Mouse (Mus musculus) thymus, postnatal 36 days (tissue): ENCODE results near the gene Rpl23.
A peak's percentile ranks its signal among the peaks of the same experiment; 100 is the strongest.

ENCODE experiments used
- DNase-seq, 2 experiments: peaks; one replicate each; pipeline ENCODE4 v3.0.0; 2022; ENCODE audit warnings: mixed read lengths in 2 of 2

The Rpl23 gene

GRCm38 (mm10) chr11:97813746-97814515 lies 31.7 kb upstream of the Rpl23 start:
- no peak for DNase-seq

- no peak for DNase-seq
Measured at GRCm38 (mm10) chr11:97813085-97813484, 30.8 kb upstream of the Rpl23 start.

DNA sequence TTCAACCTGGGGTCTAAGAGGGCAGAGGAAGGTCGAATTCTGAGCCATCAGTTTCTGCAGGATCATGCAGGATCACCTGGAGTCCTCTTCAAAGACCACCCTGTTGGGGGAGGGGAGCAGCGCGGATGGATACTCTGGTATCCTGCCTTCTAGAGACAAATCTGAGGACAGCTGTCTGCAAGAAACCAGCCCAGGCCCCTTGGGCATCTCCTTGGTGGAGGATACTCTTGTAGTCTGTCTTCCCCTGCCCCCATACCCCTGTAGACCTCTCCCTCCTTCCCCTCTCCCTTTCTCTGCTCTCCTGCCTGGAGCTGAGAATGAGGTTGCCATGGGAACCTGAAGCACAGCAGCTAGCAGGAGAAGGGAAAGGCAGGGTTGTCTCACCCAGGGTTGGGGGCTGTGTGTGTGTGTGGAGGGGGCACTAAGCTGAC lies 30.3 kb upstream of the Rpl23 start:
- no peak for DNase-seq

DNA sequence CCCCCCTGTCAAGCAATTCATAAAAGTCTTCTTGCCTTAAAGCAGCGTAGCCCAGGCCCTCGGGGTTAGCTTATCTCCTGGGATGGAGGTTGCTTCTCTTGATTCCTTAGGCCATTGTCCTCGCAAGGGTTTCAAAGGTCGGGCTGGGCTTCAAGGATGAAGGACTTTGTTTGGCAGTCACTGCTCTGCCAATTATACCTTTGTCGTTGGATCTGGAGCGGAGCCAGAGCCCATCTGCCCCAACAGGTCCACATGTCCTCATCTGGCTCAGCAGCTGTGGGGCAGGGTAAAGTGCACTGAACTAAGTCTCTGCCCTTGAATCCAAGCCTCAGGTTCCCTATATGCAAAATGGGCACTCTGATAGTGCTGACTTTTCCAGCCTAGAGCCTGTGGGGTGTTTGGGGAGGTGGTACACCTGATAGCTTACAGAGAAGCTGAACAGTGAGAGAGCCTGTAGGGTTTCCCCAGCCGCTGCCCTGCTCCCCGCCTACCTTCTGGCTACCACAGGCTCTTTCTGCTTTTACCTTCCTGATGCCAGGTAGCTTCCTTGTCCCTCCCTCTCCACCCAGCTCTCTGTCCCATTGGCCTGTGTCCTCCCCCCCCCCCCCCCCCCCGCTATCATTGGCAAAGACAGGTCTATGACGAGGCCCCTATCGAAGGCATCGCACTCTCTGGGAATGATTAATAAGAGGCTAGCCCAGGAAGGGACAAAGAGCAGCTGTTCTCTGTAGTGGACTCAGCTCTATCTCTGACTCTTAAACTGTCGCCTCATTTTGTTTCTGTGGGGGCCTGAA lies 29.5 kb upstream of the Rpl23 start:
- no peak for DNase-seq

DNA sequence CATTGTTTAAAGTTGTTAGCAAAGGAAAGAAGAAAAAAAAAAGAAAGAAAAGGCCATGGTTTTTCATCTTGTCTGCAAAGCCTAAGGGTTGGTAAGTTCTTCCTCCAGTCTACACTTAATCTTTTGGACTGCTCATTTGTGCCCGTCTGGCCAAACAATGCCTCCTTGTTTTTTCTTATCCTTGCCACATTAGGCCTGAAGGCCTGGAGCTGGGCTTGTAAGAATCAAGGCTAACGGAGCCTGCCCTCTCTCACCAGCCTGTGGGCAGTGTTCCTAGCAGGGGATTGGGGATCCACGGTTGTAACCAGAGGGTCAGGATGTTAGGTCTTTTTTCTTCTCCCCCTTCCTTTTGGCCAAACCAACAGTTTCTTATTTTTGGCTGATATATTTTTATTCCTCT lies 28.7 kb upstream of the Rpl23 start:
- DNase-seq = no peak

GRCm38 (mm10) chr11:97810356-97810755 lies 28.1 kb upstream of the Rpl23 start:
- peak; percentile 45 to 50 for DNase-seq

- DNase-seq = no peak
Measured at GRCm38 (mm10) chr11:97809235-97810121, 27.2 kb upstream of the Rpl23 start.

- DNase-seq = no peak
Measured at GRCm38 (mm10) chr11:97808621-97809234, 26.5 kb upstream of the Rpl23 start.

DNA sequence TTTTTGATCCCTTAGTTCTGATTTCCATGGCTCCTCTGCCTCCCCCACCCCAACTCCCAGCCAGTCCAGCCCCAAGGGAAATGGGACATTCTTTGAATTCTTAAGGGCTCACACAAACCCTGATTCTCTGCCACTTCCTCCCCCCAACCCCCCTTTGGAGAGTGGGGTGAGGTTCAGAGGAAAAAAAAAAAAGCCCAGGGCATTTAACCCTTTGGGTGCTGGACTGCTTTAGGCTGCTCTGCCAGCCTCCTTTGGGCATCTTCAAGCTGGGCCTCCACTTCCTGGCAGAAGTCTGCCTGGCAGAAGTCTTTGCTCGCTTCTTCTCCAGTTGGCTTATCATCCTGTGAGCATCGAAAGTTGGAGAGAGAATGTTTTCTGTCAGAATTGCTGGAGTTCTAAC lies 25.9 kb upstream of the Rpl23 start:
- peak; percentile 49 to 60 for DNase-seq

GRCm38 (mm10) chr11:97807626-97808025 lies 25.4 kb upstream of the Rpl23 start:
- no peak for DNase-seq

- DNase-seq = no peak
Measured at GRCm38 (mm10) chr11:97806613-97806964, 24.4 kb upstream of the Rpl23 start.

GRCm38 (mm10) chr11:97805662-97806612 lies 23.7 kb upstream of the Rpl23 start:
- no peak for DNase-seq

- no peak for DNase-seq
Measured at GRCm38 (mm10) chr11:97804841-97805661, 22.8 kb upstream of the Rpl23 start.

DNA sequence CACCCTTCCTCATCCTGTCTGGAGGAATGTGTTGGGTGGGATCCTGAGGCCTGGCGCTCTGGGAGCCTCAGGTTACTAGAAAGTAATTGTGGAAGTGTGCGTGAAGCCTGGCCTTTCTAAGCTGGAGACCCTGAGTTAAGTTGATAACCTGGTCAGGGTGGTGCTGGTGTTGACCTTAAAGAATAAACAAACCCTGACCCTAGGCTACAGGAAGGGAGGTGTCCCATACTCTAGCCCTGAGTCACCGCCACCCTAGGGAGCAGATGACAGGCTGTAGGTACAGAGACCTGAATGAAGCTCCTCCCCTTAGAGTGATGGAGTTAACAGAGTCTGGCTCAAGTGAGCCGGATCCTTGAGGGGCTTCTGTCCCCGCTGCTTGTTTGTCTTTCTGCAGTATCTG lies 21.6 kb upstream of the Rpl23 start:
- no peak for DNase-seq

DNA sequence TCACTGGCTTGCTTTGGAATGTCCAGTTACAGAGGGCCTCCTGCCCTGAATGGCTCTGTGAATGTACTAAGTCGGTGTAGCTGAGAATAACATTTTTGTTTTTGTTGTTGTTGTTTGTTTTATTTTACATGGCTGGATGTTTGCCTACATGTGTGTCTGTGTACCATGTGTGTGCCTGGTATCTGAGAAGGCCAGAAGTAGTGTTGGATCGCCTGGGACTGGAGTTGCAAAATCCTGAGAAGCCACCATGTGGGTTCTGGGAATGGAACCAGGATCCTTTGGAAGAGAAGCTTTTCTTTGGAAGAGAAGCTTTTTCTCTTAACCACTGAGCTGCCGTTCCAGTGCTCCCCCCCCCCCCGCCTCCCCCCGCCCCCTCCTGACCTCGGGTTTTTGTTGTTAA lies 20.3 kb upstream of the Rpl23 start:
- no peak for DNase-seq

DNA sequence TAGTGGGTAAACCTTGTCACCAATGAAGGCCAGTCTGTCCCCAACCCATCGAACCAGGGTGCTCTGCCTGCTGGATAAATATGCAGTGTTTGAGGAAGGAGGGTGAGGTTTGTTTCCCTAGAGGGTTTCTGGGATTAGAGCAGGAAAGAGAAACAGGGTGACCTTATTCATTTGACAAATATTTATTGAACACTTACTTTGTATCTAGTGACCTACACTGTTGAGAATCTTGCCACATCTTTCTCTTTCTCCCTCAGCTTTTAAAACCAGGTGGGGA lies 19.9 kb upstream of the Rpl23 start:
- no peak for DNase-seq

- DNase-seq = no peak
Measured at GRCm38 (mm10) chr11:97801409-97802193, 19.4 kb upstream of the Rpl23 start.

GRCm38 (mm10) chr11:97800691-97801408 lies 18.6 kb upstream of the Rpl23 start:
- peak in 1 of 2 experiments; percentile 49 for DNase-seq

DNA sequence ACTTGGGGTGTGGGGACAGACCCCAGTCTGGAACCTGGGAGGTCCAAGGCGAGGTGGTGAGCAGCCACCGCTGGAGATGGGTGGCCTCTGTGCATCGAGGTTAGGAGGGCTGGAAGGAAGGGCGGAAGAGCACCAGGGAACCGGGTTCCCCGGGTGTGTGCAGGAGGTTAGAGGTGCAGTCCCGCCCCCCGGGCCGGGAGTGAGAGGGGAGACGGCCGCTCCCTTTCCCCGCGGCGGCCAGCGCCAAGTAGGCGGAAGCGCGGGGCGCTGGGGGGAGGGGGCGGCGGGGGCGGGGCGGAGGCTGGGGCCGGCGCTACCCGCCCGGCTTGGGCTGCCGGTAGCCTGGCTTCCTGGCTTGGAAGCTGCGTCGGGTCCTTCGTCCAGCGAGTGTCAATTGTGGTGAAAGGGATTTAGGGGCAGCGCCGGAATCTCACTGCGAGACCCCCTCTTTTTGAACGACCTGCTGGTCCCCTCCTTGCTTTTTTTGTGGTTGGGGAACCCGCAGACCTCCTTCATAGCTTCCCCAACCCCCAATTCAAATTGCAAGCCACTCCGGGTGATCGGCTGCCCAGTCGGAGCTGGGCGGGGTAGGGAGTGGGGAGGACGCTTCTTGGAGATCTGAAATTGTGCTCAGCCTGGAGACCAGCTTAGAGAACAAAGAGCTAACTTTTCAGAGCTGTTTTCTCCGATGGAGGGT lies 17.9 kb upstream of the Rpl23 start:
- DNase-seq = peak; percentile 84 to 89
